Mouse (Mus musculus): ENCODE data around the gene Glra1.

Glra1 gene

Small RNA genes within 50 kb of the gene (microRNA-seq; reads per million reads assigned to microRNA genes)
- 0 to 0.12 reads per million in 2 experiments for gene Mir7652

Data from adrenal gland (tissue).